Mouse (Mus musculus): ENCODE results near the gene Gm47959. TPM values are rescaled to one million over a fixed set of nuclear protein-coding genes. Genes with fewer than 3 reads are reported as not detected.
"Not testable (repeated sequence)": the region's sequence is repeated elsewhere in the genome, so short reads cannot be mapped to it uniquely, and the experiment has no call there.

Gm47959 gene
- not detected in 2 replicates for polyA plus RNA-seq (2016; fragmentation: Nextera tagmentation; extraction: Ambion mirVana)

DNA sequence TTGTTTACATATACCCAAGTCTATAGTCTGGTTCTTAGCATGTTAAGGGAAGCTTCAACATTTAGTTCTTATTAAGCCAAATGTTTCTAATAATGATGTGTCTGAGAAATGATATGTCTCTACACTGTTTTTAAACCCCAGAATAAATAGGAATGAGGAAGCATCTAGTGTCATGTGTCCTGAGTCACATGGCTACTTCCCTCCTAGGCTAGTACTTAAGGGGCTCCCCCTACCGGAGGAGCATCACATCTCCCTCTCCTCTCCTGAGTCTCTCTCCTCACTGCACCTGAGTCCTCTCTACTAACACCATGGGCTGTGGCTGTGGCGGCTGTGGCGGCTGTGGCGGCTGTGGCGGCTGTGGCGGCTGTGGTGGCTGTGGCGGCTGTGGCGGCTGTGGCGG, at the start of gene Gm47959:
Gene Gm47959, plus strand, starts transcription at position 243 of the 400 bp plus-strand sequence.
- H3K27ac ChIP-seq (ENCODE audit: poor library complexity, severe bottlenecking); H3K4me1 ChIP-seq (replicated peaks): not testable (repeated sequence)
- 95% methylated on average over 9 of the region's 9 CpGs for WGBS

GRCm38 (mm10) chr1:82955913-82956312, 44.4 kb upstream of the Gm47959 start, which contains the start of gene Gm7544:
TSS of gene Gm7544 (minus strand) at chr1:82956013.
- H3K4me2 ChIP-seq; H3K27me3 ChIP-seq (replicated peaks); H3K9me3 ChIP-seq (replicated peaks); ATAC-seq (ENCODE audit: insufficient number of reproducible peaks, low FRiP score); H3K36me3 ChIP-seq; H3K9ac ChIP-seq; H3K4me3 ChIP-seq; H3K4me1 ChIP-seq (replicated peaks); H3K27ac ChIP-seq (ENCODE audit: poor library complexity, severe bottlenecking): not testable (repeated sequence)

More for the DNA sequence above, at the start of gene Gm47959:
- H3K36me3 ChIP-seq; ATAC-seq (ENCODE audit: insufficient number of reproducible peaks, low FRiP score); H3K9me3 ChIP-seq (replicated peaks); H3K27me3 ChIP-seq (replicated peaks); H3K4me2 ChIP-seq; H3K4me3 ChIP-seq; H3K9ac ChIP-seq: not testable (repeated sequence)

DNA sequence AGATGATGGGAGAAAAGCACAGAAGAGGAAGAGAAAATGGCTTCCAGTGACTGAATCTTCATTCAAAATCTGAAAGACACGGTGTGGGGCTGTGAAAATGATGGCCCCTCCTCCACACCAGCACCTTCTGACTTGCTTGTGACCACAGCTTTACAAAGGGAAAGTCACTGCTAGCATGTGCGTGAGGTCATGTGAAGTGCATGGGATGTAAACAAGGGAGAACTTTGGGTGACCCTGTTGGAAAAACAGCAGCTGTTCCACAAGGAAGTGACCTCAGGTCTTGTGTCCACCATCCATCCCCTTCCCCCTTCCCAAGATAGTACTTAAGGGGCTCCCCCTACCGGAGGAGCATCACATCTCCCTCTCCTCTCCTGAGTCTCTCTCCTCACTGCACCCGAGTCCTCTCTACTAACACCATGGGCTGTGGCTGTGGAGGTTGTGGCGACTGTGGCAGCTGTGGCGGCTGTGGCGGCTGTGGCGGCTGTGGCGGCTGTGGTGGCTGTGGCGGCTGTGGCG, 40.4 kb upstream of the Gm47959 start, which contains the start of gene Gm47955:
Gene Gm47955, plus strand, starts transcription at position 417 of the 516 bp plus-strand sequence.
- Histone ChIP-seq H3K9ac (no peak within 1 kb of the TSS), H3K4me2 (no peak within 1 kb of the TSS), H3K4me1 (replicated peaks) (no peaks in the 10 kb centered on the region), H3K9me3 (replicated peaks) (0 out of 2 replicates have a peak, but pooled peaks cover 6% of the 10 kb centered on the region), H3K27me3 (replicated peaks) (no peaks in the 10 kb centered on the region), H3K27ac (ENCODE audit: poor library complexity, severe bottlenecking) (no peak within 1 kb of the TSS), H3K4me3 (no peak within 1 kb of the TSS), H3K36me3 (no peaks in the 10 kb centered on the region)
- 85% methylated on average over 11 of the region's 11 CpGs for WGBS
- no peak for ATAC-seq (ENCODE audit: insufficient number of reproducible peaks, low FRiP score)

DNA sequence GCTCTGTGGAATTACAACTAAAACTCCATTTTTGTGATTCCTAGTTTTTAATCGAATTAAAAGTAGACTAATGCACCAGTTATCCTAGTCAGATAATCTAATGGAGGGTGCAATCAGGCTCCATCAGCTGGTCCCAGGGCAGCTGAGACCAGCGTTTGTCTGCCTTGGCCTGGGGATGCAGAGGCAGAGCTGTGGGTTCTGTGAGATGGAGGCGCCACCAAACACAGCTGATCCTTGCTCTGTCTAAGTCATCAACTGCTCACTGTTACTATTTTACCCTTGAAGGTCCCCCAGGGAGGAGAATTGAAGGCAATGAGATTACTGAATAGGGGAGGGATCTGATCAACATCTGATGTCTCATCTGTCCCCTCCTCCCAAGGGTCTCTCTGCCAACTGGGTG, 33.9 kb upstream of the Gm47959 start:
- Histone ChIP-seq H3K27ac (ENCODE audit: poor library complexity, severe bottlenecking) (no peak overlapping the region), H3K9me3 (replicated peaks) (no peaks in the 10 kb centered on the region), H3K4me1 (replicated peaks) (peaks cover 2% of the 10 kb centered on the region), H3K4me3 (no peak overlapping the region), H3K27me3 (replicated peaks) (no peaks in the 10 kb centered on the region), H3K4me2 (no peak overlapping the region), H3K9ac (no peak overlapping the region), H3K36me3 (no peaks in the 10 kb centered on the region)
- no peak for ATAC-seq (ENCODE audit: insufficient number of reproducible peaks, low FRiP score)
- 61% methylated on average over 3 of the region's 3 CpGs for WGBS

DNA sequence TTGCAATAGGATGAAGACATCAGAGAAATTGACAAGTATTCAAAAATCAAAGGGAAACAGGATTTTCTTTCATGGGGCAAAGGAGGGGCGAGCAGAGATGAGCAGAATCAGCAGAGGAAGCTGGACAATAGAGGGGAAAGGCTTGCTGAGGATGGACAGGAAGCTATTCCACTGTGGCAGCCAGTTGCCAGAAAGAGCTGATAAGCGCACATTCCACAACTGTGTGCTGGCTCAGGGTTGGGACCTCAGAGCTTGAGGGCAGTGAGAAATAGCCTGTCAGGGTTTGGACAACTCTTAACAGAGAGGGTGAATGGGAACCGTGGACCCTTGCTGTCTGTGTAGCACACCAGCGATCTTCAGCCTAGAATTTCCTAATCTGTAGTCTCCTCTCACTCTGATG, 28.3 kb upstream of the Gm47959 start:
- peak overlapping the region; percentile 34 for H3K4me2 ChIP-seq
- H3K9ac ChIP-seq = no peak overlapping the region
- H3K27me3 ChIP-seq (replicated peaks) = no peaks in the 10 kb centered on the region
- H3K4me3 ChIP-seq = no peak overlapping the region
- peak; percentile 81 for ATAC-seq (ENCODE audit: insufficient number of reproducible peaks, low FRiP score)
- no peaks in the 10 kb centered on the region for H3K9me3 ChIP-seq (replicated peaks)
- H3K36me3 ChIP-seq = no peaks in the 10 kb centered on the region
- H3K27ac ChIP-seq (ENCODE audit: poor library complexity, severe bottlenecking) = peak overlapping the region; percentile 79
- H3K4me1 ChIP-seq (replicated peaks) = peaks cover 40% of the 10 kb centered on the region
- 7% methylated on average over 4 of the region's 4 CpGs for WGBS

- H3K27me3 ChIP-seq (replicated peaks) = no peaks in the 10 kb centered on the region
- H3K9ac ChIP-seq = no peak overlapping the region
- no peak overlapping the region for H3K4me3 ChIP-seq
- H3K36me3 ChIP-seq = no peaks in the 10 kb centered on the region
- H3K4me1 ChIP-seq (replicated peaks) = peaks cover 40% of the 10 kb centered on the region
- no peaks in the 10 kb centered on the region for H3K9me3 ChIP-seq (replicated peaks)
- peak overlapping the region; percentile 66; the same call in 1 of the 2 replicates for H3K27ac ChIP-seq (ENCODE audit: poor library complexity, severe bottlenecking)
- no peak for ATAC-seq (ENCODE audit: insufficient number of reproducible peaks, low FRiP score)
- WGBS = 64% methylated on average over 1 of the region's 1 CpGs
- no peak overlapping the region for H3K4me2 ChIP-seq
Measured at GRCm38 (mm10) chr1:82973244-82973643, 27.1 kb upstream of the Gm47959 start.

- Histone ChIP-seq H3K4me2 (peak overlapping the region; percentile 26; the same call in 1 of the 2 replicates), H3K27ac (ENCODE audit: poor library complexity, severe bottlenecking) (peak overlapping the region; percentile 66), H3K4me1 (replicated peaks) (peaks cover 40% of the 10 kb centered on the region), H3K36me3 (no peaks in the 10 kb centered on the region), H3K4me3 (no peak overlapping the region), H3K9ac (no peak overlapping the region; the same call in 1 of the 2 replicates), H3K9me3 (replicated peaks) (no peaks in the 10 kb centered on the region), H3K27me3 (replicated peaks) (no peaks in the 10 kb centered on the region)
- WGBS = 32% methylated on average over 6 of the region's 6 CpGs
- peak; percentile 22; the same call in 1 of the 2 replicates for ATAC-seq (ENCODE audit: insufficient number of reproducible peaks, low FRiP score)
Measured at GRCm38 (mm10) chr1:82973901-82974300, 26.4 kb upstream of the Gm47959 start.

- no peaks in the 10 kb centered on the region for H3K27me3 ChIP-seq (replicated peaks)
- ATAC-seq (ENCODE audit: insufficient number of reproducible peaks, low FRiP score) = peak; percentile 90
- H3K36me3 ChIP-seq = no peaks in the 10 kb centered on the region
- peak overlapping the region; percentile 26; the same call in 1 of the 2 replicates for H3K4me2 ChIP-seq
- peak overlapping the region; percentile 66 for H3K27ac ChIP-seq (ENCODE audit: poor library complexity, severe bottlenecking)
- H3K9me3 ChIP-seq (replicated peaks) = no peaks in the 10 kb centered on the region
- H3K9ac ChIP-seq = no peak overlapping the region
- H3K4me1 ChIP-seq (replicated peaks) = peaks cover 40% of the 10 kb centered on the region
- no peak overlapping the region for H3K4me3 ChIP-seq
- WGBS = 55% methylated on average over 9 of the region's 9 CpGs
Measured at GRCm38 (mm10) chr1:82974342-82974741, 26.0 kb upstream of the Gm47959 start.

DNA sequence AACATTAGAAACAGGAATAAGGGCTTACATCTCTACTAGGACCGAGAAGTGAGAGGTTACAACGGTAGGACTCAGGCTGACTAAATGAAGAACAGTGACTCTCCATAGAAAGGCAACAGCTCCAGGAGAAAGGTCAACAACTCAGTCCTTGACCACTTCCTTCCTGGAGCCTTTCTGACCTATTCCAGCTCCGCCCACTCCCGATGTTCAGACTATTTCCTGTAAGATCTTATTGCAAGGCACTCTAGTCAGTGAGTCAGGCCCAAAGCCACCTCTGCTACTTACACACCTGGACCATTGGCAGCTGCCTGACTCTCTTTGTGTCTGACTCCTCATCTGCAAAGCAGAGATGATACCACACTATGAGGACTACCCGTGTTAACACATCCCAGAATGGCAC, 24.6 kb upstream of the Gm47959 start:
- H3K4me2 ChIP-seq = no peak overlapping the region
- peaks cover 40% of the 10 kb centered on the region for H3K4me1 ChIP-seq (replicated peaks)
- H3K4me3 ChIP-seq = no peak overlapping the region
- 66% methylated on average over 5 of the region's 5 CpGs for WGBS
- no peaks in the 10 kb centered on the region for H3K27me3 ChIP-seq (replicated peaks)
- no peak overlapping the region for H3K27ac ChIP-seq (ENCODE audit: poor library complexity, severe bottlenecking)
- ATAC-seq (ENCODE audit: insufficient number of reproducible peaks, low FRiP score) = no peak
- no peaks in the 10 kb centered on the region for H3K36me3 ChIP-seq
- no peak overlapping the region for H3K9ac ChIP-seq
- H3K9me3 ChIP-seq (replicated peaks) = no peaks in the 10 kb centered on the region

GRCm38 (mm10) chr1:82977840-82978239, 22.5 kb upstream of the Gm47959 start:
- ATAC-seq (ENCODE audit: insufficient number of reproducible peaks, low FRiP score) = no peak
- Histone ChIP-seq H3K9me3 (replicated peaks) (no peaks in the 10 kb centered on the region), H3K36me3 (no peaks in the 10 kb centered on the region)

DNA sequence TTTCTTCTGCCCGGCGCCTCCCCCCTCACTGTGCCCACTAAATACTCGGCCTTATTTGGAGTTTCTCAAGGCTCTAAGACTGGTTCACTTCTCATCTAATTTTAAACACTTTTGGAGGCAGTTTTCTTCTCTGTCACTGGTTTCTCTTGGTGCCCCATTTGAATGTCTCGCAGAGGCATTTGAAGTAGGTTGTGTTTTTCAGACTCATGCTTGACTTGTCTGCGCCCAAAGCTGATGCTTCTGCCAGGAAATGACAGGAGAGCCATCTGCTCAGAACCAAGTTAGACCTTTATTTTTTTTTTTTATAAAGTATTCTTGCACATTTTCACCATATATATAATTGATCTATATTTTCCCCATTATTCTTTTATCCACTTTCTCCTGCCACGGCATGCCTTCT, 13.6 kb upstream of the Gm47959 start:
- 81% methylated on average over 6 of the region's 6 CpGs for WGBS
- no peaks in the 10 kb centered on the region for H3K27me3 ChIP-seq (replicated peaks)
- no peak for ATAC-seq (ENCODE audit: insufficient number of reproducible peaks, low FRiP score)
- peaks cover 8% of the 10 kb centered on the region for H3K9me3 ChIP-seq (replicated peaks)
- no peak overlapping the region for H3K4me3 ChIP-seq
- no peak overlapping the region for H3K9ac ChIP-seq
- peaks cover 4% of the 10 kb centered on the region; the same call in 1 of the 2 replicates for H3K4me1 ChIP-seq (replicated peaks)
- no peak overlapping the region for H3K27ac ChIP-seq (ENCODE audit: poor library complexity, severe bottlenecking)
- no peaks in the 10 kb centered on the region for H3K36me3 ChIP-seq
- H3K4me2 ChIP-seq = no peak overlapping the region

More at GRCm38 (mm10) chr1:82977840-82978239, 22.5 kb upstream of the Gm47959 start:
- H3K27ac ChIP-seq (ENCODE audit: poor library complexity, severe bottlenecking) = no peak overlapping the region
- H3K4me2 ChIP-seq = no peak overlapping the region
- H3K9ac ChIP-seq = no peak overlapping the region
- no peak overlapping the region for H3K4me3 ChIP-seq
- H3K4me1 ChIP-seq (replicated peaks) = peaks cover 24% of the 10 kb centered on the region
- H3K27me3 ChIP-seq (replicated peaks) = no peaks in the 10 kb centered on the region
